Mouse (Mus musculus): Measurements from ENCODE around the gene Slc37a1. TPM values are rescaled to one million over a fixed set of nuclear protein-coding genes. Genes with fewer than 3 reads are reported as not detected.

Slc37a1 gene
- polyA plus RNA-seq, 1 experiment from 2014 or later = 4.6 TPM

DNA sequence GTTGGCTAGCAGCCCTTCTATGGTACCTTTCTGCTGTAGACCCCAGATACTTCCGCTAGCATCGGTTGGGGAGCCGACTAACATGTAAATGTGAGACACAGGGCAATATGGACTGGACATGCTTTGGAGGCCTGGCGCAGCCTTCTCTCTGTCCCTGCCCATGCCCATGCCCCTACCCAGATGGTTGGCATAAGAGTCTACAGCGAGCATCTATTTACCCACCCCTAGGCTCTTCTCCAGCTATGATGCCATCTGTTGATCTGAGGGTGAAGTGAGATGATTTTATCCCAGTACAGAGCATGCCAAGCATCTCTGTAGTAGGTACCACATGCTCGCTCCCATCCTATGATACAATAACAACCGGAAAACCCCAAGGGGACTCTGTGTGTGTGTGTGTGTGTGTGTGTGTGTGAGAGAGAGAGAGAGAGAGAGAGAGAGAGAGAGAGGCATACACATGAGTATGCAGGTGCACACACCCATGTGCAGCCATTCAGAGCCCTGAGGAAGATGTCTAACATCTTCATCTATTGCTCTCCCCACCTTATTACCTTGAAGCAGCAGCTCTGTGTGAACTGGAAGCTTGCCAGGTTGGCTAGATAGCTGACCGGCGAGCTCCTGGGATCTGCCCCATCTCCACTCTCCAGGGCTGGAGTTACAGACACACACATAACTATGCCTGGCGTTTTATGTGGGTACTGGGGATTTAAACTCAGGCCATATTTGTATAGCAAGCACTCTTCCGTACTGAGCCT lies 48.1 kb downstream of the Slc37a1 start:
- H3K27me3 ChIP-seq (ENCODE audit: control insufficient read depth, insufficient read depth, low read length) = 0 out of 2 replicates have a peak, but pooled peaks cover 2% of the 10 kb centered on the region
- WGBS (ENCODE audit: insufficient replicate concordance) = 83% methylated on average over 11 of the region's 11 CpGs
- no peak overlapping the region for H3K4me2 ChIP-seq
- H3K4me3 ChIP-seq (ENCODE audit: low read depth, low read length) = no peak overlapping the region
- no peak overlapping the region for H3K9ac ChIP-seq (ENCODE audit: low read depth, low read length)
- H3K4me1 ChIP-seq (ENCODE audit: control insufficient read depth, insufficient read depth, low read length) = no peaks in the 10 kb centered on the region
- no peak for ATAC-seq (replicated peaks; ENCODE audit: insufficient number of reproducible peaks, low FRiP score, low TSS enrichment)
- no peaks in the 10 kb centered on the region for H3K36me3 ChIP-seq (ENCODE audit: control insufficient read depth, insufficient read depth, low read length)
- no peaks in the 10 kb centered on the region for H3K9me3 ChIP-seq (replicated peaks; ENCODE audit: control insufficient read depth, low read length)
- H3K27ac ChIP-seq (ENCODE audit: low read depth, low read length) = no peak overlapping the region

DNA sequence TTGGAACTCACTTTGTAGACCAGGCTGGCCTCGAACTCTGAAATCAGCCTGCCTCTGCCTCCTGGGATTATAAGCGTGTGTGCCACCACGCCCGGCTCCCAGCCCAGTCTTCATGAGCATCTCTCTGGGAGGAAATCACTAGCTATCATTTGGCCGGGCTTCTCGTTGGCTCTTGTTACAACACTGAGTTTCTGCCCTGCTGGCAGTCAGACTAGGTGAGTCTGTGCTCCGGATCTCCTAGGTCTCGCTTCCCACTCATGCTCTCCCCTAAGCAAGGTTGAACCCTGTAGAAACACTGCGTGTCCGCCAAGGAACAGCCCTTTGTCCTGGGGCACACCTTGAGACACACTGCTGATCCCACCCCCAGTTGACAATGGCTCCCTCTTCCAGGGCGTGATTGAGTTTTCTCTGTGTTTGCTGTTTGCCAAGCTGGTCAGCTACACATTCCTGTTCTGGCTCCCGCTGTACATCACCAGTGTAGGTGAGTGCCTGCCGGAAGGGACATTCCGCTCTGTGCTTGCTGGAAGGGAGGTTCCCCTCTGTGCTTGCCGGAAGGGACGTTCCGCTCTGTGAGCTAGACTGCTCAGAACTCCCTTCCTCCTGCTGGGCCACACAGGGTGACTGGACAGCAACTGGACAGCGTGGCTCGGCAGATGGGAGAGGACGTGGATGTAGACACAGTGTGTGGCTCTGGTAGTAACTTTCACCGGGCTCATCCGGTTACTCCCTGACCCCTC lies 48.9 kb downstream of the Slc37a1 start:
- Histone ChIP-seq H3K27me3 (ENCODE audit: control insufficient read depth, insufficient read depth, low read length) (0 out of 2 replicates have a peak, but pooled peaks cover 2% of the 10 kb centered on the region), H3K27ac (ENCODE audit: low read depth, low read length) (no peak overlapping the region), H3K9ac (ENCODE audit: low read depth, low read length) (no peak overlapping the region), H3K9me3 (replicated peaks; ENCODE audit: control insufficient read depth, low read length) (no peaks in the 10 kb centered on the region), H3K36me3 (ENCODE audit: control insufficient read depth, insufficient read depth, low read length) (no peaks in the 10 kb centered on the region), H3K4me2 (no peak overlapping the region), H3K4me3 (ENCODE audit: low read depth, low read length) (no peak overlapping the region), H3K4me1 (ENCODE audit: control insufficient read depth, insufficient read depth, low read length) (no peaks in the 10 kb centered on the region)
- WGBS (ENCODE audit: insufficient replicate concordance) = 78% methylated on average over 22 of the region's 22 CpGs
- ATAC-seq (replicated peaks; ENCODE audit: insufficient number of reproducible peaks, low FRiP score, low TSS enrichment) = no peak

DNA sequence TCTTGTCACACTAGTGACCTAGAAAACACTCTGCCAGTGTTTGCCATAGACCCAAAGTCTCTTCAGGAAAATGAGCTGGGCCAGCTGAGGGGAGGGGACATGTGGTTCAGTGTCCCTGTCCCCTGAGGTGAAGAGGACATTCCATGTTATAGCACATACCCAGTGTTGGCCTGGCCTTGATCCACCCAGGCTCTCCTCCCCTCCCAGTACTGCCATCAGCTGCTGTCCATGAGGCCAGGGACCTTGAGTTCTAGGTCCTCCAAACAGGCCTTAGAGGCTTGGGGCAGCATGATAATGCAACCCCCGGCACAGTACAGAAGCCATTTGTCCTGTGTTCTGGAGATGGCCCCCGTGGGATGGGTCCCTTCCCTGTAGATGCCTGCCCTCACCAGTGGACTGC lies 53.2 kb downstream of the Slc37a1 start:
- Histone ChIP-seq H3K27me3 (ENCODE audit: control insufficient read depth, insufficient read depth, low read length) (0 out of 2 replicates have a peak, but pooled peaks cover 2% of the 10 kb centered on the region), H3K9me3 (replicated peaks; ENCODE audit: control insufficient read depth, low read length) (no peaks in the 10 kb centered on the region), H3K36me3 (ENCODE audit: control insufficient read depth, insufficient read depth, low read length) (no peaks in the 10 kb centered on the region), H3K27ac (ENCODE audit: low read depth, low read length) (no peak overlapping the region), H3K9ac (ENCODE audit: low read depth, low read length) (no peak overlapping the region), H3K4me2 (no peak overlapping the region), H3K4me1 (ENCODE audit: control insufficient read depth, insufficient read depth, low read length) (no peaks in the 10 kb centered on the region; the same call in 1 of the 2 replicates), H3K4me3 (ENCODE audit: low read depth, low read length) (no peak overlapping the region)
- WGBS (ENCODE audit: insufficient replicate concordance) = 76% methylated on average over 2 of the region's 2 CpGs
- ATAC-seq (replicated peaks; ENCODE audit: insufficient number of reproducible peaks, low FRiP score, low TSS enrichment) = no peak

DNA sequence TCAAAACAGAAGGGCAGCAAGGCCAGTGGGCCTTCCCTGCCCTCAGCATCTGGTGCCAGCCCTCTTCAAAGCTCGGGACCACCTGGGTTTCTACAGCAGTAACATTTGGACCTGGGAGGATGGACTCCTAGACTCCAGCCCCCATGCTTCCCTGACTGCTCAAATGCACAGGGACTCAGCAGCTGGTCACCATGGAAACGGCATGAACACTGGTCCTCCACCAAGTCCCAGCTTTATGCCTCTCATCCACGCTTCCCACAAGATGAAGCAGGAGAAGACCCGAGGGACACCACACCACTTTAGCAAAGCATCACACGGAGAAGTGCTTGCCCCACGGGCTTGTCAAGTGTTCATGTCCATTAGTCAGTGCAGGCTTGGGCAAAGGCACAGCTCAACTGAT lies 55.6 kb downstream of the Slc37a1 start:
- 80% methylated on average over 6 of the region's 6 CpGs for WGBS (ENCODE audit: insufficient replicate concordance)

DNA sequence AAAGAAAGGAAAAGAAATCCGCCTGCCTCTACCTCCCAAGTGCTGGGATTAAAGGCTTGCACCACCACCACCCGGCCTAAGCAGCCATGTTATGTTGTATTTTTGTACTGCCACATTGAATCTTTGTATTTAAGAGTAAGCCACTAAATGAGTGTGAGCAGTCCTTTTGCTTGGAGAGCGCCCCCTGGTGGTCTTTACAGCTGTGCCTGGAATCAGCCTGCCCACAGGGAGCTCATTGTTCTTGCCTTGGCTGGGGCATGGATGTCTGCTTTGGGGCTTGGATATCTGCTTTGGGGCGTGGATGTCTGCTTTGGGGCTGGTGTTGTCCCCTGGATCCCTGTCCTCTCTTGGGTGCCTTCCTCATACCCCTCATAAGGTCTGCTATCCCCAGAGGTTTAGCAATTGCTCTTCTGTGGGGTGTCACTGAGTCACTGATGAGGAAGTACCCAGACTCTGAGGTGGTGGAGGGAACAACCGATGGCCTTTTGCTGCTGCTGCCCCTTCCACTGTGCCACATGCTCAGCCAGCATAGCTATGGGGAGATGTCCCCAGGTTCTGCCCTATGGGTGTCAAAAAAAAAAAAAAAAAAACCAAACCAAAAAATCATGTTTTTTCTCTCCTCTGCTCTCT lies 57.7 kb downstream of the Slc37a1 start:
- no peak overlapping the region for H3K4me3 ChIP-seq (ENCODE audit: low read depth, low read length)
- H3K27ac ChIP-seq (ENCODE audit: low read depth, low read length) = no peak overlapping the region
- no peaks in the 10 kb centered on the region for H3K9me3 ChIP-seq (replicated peaks; ENCODE audit: control insufficient read depth, low read length)
- no peaks in the 10 kb centered on the region; the same call in 1 of the 2 replicates for H3K4me1 ChIP-seq (ENCODE audit: control insufficient read depth, insufficient read depth, low read length)
- no peak for ATAC-seq (replicated peaks; ENCODE audit: insufficient number of reproducible peaks, low FRiP score, low TSS enrichment)
- H3K27me3 ChIP-seq (ENCODE audit: control insufficient read depth, insufficient read depth, low read length) = no peaks in the 10 kb centered on the region
- no peaks in the 10 kb centered on the region for H3K36me3 ChIP-seq (ENCODE audit: control insufficient read depth, insufficient read depth, low read length)
- no peak overlapping the region for H3K9ac ChIP-seq (ENCODE audit: low read depth, low read length)
- WGBS (ENCODE audit: insufficient replicate concordance) = 43% methylated on average over 5 of the region's 5 CpGs
- no peak overlapping the region for H3K4me2 ChIP-seq

More for the DNA sequence above, 55.6 kb downstream of the Slc37a1 start:
- Histone ChIP-seq H3K9ac (ENCODE audit: low read depth, low read length) (no peak overlapping the region), H3K4me1 (ENCODE audit: control insufficient read depth, insufficient read depth, low read length) (no peaks in the 10 kb centered on the region; the same call in 1 of the 2 replicates), H3K9me3 (replicated peaks; ENCODE audit: control insufficient read depth, low read length) (no peaks in the 10 kb centered on the region), H3K4me3 (ENCODE audit: low read depth, low read length) (no peak overlapping the region), H3K27ac (ENCODE audit: low read depth, low read length) (no peak overlapping the region), H3K4me2 (no peak overlapping the region), H3K36me3 (ENCODE audit: control insufficient read depth, insufficient read depth, low read length) (no peaks in the 10 kb centered on the region), H3K27me3 (ENCODE audit: control insufficient read depth, insufficient read depth, low read length) (0 out of 2 replicates have a peak, but pooled peaks cover 2% of the 10 kb centered on the region)
- ATAC-seq (replicated peaks; ENCODE audit: insufficient number of reproducible peaks, low FRiP score, low TSS enrichment) = no peak

DNA sequence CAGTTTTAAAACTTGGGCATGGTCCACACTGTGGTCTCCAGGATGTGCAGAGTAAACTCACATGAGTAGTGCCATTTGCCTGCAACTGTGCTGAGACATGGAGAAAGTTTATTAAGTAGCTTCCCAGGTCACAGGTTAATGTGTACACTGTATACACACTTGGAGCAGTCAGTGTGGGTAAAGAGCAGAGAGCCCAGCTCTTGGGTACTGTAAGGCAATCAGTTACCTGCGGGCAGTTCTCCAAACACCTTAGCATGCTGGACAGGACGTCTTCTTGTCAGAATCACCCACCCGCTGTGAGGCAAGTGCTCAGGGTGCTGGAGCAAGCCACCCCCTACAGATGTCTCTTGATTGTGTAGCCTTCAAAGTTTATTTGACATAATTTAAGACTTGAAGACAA lies 58.2 kb downstream of the Slc37a1 start:
- Histone ChIP-seq H3K27me3 (ENCODE audit: control insufficient read depth, insufficient read depth, low read length) (no peaks in the 10 kb centered on the region), H3K27ac (ENCODE audit: low read depth, low read length) (no peak overlapping the region), H3K4me3 (ENCODE audit: low read depth, low read length) (no peak overlapping the region), H3K4me1 (ENCODE audit: control insufficient read depth, insufficient read depth, low read length) (no peaks in the 10 kb centered on the region; the same call in 1 of the 2 replicates), H3K9ac (ENCODE audit: low read depth, low read length) (no peak overlapping the region), H3K9me3 (replicated peaks; ENCODE audit: control insufficient read depth, low read length) (no peaks in the 10 kb centered on the region), H3K36me3 (ENCODE audit: control insufficient read depth, insufficient read depth, low read length) (no peaks in the 10 kb centered on the region), H3K4me2 (no peak overlapping the region)
- no peak for ATAC-seq (replicated peaks; ENCODE audit: insufficient number of reproducible peaks, low FRiP score, low TSS enrichment)
- 87% methylated on average over 3 of the region's 3 CpGs for WGBS (ENCODE audit: insufficient replicate concordance)

DNA sequence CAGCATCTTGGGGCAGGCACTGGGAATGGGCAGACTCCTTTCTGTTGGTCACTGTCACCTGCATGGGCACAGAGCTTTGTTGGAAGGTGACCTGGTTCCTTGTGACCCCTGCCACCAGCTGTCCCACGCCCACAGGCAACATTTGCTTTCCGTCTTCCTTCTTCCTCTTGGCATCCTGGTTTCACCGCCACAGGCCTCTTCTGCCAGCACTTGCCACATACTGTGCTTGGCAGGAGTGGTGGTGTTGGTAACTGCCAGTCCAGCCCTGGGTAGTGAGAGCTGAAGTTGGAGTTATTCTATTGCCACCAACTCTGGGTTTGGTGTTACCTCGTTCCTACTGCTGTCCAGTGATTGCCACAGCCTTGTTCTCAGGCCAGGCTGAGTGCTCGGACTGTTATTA lies 61.5 kb downstream of the Slc37a1 start:
- Histone ChIP-seq H3K4me3 (ENCODE audit: low read depth, low read length) (no peak overlapping the region), H3K27ac (ENCODE audit: low read depth, low read length) (no peak overlapping the region), H3K27me3 (ENCODE audit: control insufficient read depth, insufficient read depth, low read length) (no peaks in the 10 kb centered on the region), H3K4me2 (no peak overlapping the region), H3K4me1 (ENCODE audit: control insufficient read depth, insufficient read depth, low read length) (no peaks in the 10 kb centered on the region; the same call in 1 of the 2 replicates), H3K36me3 (ENCODE audit: control insufficient read depth, insufficient read depth, low read length) (no peaks in the 10 kb centered on the region), H3K9me3 (replicated peaks; ENCODE audit: control insufficient read depth, low read length) (no peaks in the 10 kb centered on the region), H3K9ac (ENCODE audit: low read depth, low read length) (no peak overlapping the region)
- WGBS (ENCODE audit: insufficient replicate concordance) = 81% methylated on average over 5 of the region's 5 CpGs
- no peak for ATAC-seq (replicated peaks; ENCODE audit: insufficient number of reproducible peaks, low FRiP score, low TSS enrichment)

DNA sequence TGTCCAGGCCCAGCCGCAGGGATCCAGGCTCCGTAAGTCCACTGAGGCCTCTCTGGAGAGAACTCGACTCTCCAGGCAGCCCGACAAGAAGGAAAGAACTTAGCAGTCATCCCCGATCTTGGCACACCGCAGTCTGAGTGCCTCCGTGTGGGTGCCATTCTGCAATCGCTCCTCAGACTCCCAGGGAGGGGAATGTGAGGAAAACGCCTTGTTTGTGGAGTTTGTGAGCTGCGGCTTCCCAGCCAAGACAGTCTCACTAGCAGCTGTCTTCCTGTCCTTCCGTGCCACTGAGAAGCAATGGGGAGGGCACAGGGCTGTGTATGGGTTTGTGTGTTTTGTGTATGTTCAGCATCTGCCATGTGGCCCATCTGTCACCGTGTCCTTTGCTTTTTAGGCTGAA lies 62.8 kb downstream of the Slc37a1 start:
- 74% methylated on average over 12 of the region's 12 CpGs for WGBS (ENCODE audit: insufficient replicate concordance)
- H3K9me3 ChIP-seq (replicated peaks; ENCODE audit: control insufficient read depth, low read length) = no peaks in the 10 kb centered on the region
- no peaks in the 10 kb centered on the region for H3K4me1 ChIP-seq (ENCODE audit: control insufficient read depth, insufficient read depth, low read length)
- no peak overlapping the region for H3K9ac ChIP-seq (ENCODE audit: low read depth, low read length)
- H3K36me3 ChIP-seq (ENCODE audit: control insufficient read depth, insufficient read depth, low read length) = no peaks in the 10 kb centered on the region
- H3K4me3 ChIP-seq (ENCODE audit: low read depth, low read length) = no peak overlapping the region
- H3K27me3 ChIP-seq (ENCODE audit: control insufficient read depth, insufficient read depth, low read length) = no peaks in the 10 kb centered on the region; the same call in 1 of the 2 replicates
- ATAC-seq (replicated peaks; ENCODE audit: insufficient number of reproducible peaks, low FRiP score, low TSS enrichment) = no peak
- H3K27ac ChIP-seq (ENCODE audit: low read depth, low read length) = no peak overlapping the region
- no peak overlapping the region for H3K4me2 ChIP-seq

Measured in heart, embryonic 11.5 days (tissue).